ENCODE assay signal across 17 mouse cellular contexts in the genomic region with DNA sequence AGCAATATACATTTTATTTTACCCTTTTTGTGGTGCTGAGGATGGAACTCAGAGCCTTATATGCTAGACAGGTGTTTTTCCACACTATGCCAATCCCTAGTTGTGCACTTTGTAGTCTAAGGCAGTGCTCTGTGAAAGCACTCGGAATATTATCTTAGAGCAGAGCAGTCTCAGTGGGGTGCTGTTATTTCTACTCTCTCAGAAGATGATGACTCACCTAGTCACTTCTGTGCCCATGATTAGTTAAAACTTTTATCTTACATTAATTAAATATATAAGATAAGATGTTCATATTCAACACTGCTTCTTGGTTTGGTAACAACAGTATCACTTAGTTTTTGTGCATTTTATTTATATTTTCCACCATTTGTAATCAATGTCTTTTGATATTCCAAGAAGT.
"Had no signal": no experiment of that assay in that cellular context is flagged by ENCODE, and none has a peak within 500 bp of the region (broad histone marks: within the 10 kb centered on the region; RNA-seq: fewer than 3 reads in every experiment).

No protein-coding gene starts in this region.

- DNase-seq: gastrocnemius, adult 2 months; gastrocnemius, postnatal 10 days; gastrocnemius, postnatal 25 days; heart, adult 18-20 months; heart, postnatal 10 days; heart, postnatal 4 days; kidney, adult 18-20 months; kidney, adult 8-10 months; kidney, postnatal 10 days; kidney, postnatal 36 days; left cerebral cortex, postnatal 4 days; liver; liver, embryonic 13.5 days had no signal

- ATAC-seq: hindbrain, embryonic 16.5 days; inflammation-experienced regulatory T-cells, adult 6 months; intestine, embryonic 15.5 days; intestine, postnatal 0 days had no signal
